ENCODE assay signal across 27 mouse cellular contexts in the genomic region with DNA sequence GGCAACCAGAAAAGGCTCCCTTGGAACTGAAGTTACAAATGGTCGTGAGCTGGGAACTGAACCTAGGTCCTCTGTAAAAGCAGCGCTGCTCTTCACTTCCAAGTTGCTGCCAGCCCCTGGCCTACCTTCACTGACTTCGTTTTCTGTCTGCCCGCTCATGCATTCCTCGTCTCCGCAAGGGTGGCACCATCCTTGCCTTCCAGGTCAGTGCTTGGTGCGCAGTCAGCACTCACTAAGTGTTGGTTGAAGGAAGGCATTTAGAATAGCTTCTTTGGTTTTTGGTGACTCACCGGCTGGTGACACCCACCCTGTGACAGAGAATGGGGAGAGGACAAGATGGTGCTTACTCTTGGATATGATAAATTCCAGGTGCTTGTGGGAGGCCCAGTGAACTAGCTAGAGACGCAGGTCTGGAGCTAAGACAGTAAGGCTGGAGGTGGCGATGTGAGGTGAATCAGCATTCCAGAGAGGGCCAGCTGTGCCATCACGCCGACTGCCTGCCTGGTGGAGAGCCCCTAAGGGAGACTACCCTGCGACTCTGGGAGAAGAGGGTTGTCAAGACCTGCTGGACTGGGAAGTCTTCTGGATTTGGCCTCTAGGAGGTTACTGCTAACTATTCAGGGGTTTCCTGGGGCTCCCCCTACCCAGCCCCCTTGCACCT. TPM values are rescaled to one million over a fixed set of nuclear protein-coding genes. Genes with fewer than 3 reads are reported as not detected.
DNase-seq lines count a peak whose midpoint lies in the region; ATAC-seq and TF ChIP-seq lines count a peak whose summit lies in the region.
"Had no signal": no experiment of that assay in that cellular context is flagged by ENCODE, and none has a peak within 500 bp of the region (broad histone marks: within the 10 kb centered on the region; RNA-seq: fewer than 3 reads in every experiment).

No protein-coding gene starts in this region.

- H3K27ac ChIP-seq in layer of hippocampus, adult 2 months = peak overlapping the region; percentile 43; the same call in 1 of the 2 replicates
- H3K27ac ChIP-seq: embryonic facial prominence, embryonic 10.5 days; embryonic facial prominence, embryonic 15.5 days; forebrain, embryonic 13.5 days; gastrocnemius, adult 2 months; heart, embryonic 13.5 days; hindbrain, embryonic 14.5 days; limb, embryonic 13.5 days; liver, embryonic 12.5 days; midbrain, embryonic 15.5 days; neural tube, embryonic 13.5 days had no signal

- TF ChIP-seq POLR2A in myocyte (IDR thresholded peaks at IDR 0.05; ENCODE audit: insufficient read length, low read depth) = no peak

- no peak for DNase-seq in layer of hippocampus, adult 2 months (ENCODE audit: low spot score in 2 of 2)
- no peak for DNase-seq in layer of hippocampus, postnatal 10 days (ENCODE audit: low spot score in 2 of 2)
- DNase-seq in Muller cell, postnatal 12 days (ENCODE audit: inconsistent ontology term) = peak; percentile 27
- DNase-seq in natural killer cell, adult 2 months (ENCODE audit: low spot score in 2 of 2) = no peak
- DNase-seq: cerebellum, adult 8-10 months; gastrocnemius, adult 2 months; gastrocnemius, postnatal 36 days; heart, postnatal 10 days; kidney, adult 9 months; kidney, postnatal 10 days; liver, postnatal 0 days; lung, postnatal 4 days; thymus, postnatal 14 days had no signal

- ATAC-seq in megakaryocyte, adult 5-6 weeks (ENCODE audit: poor library complexity, severe bottlenecking) = no peak
- ATAC-seq: CD4-positive, CD25-positive, alpha-beta regulatory T cell, adult 4 months; forebrain, embryonic 13.5 days; intestine, postnatal 0 days; liver, embryonic 12.5 days; liver, postnatal 0 days; midbrain, embryonic 15.5 days had no signal

- H3K36me3 ChIP-seq in megakaryocyte, embryonic 14.5 days (replicated peaks; ENCODE audit: low read length) = peaks cover 37% of the 10 kb centered on the region
- H3K36me3 ChIP-seq in myocyte (ENCODE audit: control insufficient read depth, insufficient read depth) = no peaks in the 10 kb centered on the region
- H3K36me3 ChIP-seq: midbrain, embryonic 15.5 days had no signal

- no peak overlapping the region for H3K4me3 ChIP-seq in layer of hippocampus, adult 2 months
- H3K4me3 ChIP-seq in megakaryocyte, embryonic 14.5 days (replicated peaks) = peak overlapping the region; percentile 57
- H3K4me3 ChIP-seq in myocyte = no peak overlapping the region
- H3K4me3 ChIP-seq: embryonic facial prominence, embryonic 10.5 days; embryonic facial prominence, embryonic 15.5 days; forebrain, embryonic 13.5 days; gastrocnemius, adult 2 months; heart, embryonic 13.5 days; limb, embryonic 13.5 days; liver, embryonic 12.5 days; midbrain, embryonic 15.5 days; neural tube, embryonic 13.5 days had no signal

- peaks cover 87% of the 10 kb centered on the region for H3K79me2 ChIP-seq in myocyte (ENCODE audit: control insufficient read depth, insufficient read depth)

- H3K27me3 ChIP-seq in megakaryocyte, embryonic 14.5 days (replicated peaks) = no peaks in the 10 kb centered on the region
- H3K27me3 ChIP-seq in myocyte (ENCODE audit: control insufficient read depth, insufficient read depth, insufficient read length) = no peaks in the 10 kb centered on the region
- H3K27me3 ChIP-seq: embryonic facial prominence, embryonic 15.5 days; forebrain, embryonic 13.5 days; heart, embryonic 13.5 days; limb, embryonic 13.5 days; liver, embryonic 12.5 days; midbrain, embryonic 15.5 days; neural tube, embryonic 13.5 days had no signal

- no peak for TF ChIP-seq CTCF in layer of hippocampus, adult 2 months (conservative IDR thresholded peaks at IDR 0.05)

- H3K4me1 ChIP-seq in megakaryocyte, embryonic 14.5 days = peaks cover 83% of the 10 kb centered on the region

- no peaks in the 10 kb centered on the region for H3K9me3 ChIP-seq in megakaryocyte, embryonic 14.5 days
- H3K9me3 ChIP-seq: embryonic facial prominence, embryonic 10.5 days; embryonic facial prominence, embryonic 15.5 days; forebrain, embryonic 13.5 days; heart, embryonic 13.5 days; limb, embryonic 13.5 days; liver, embryonic 12.5 days; midbrain, embryonic 15.5 days; neural tube, embryonic 13.5 days had no signal

- H3K4me2 ChIP-seq in myocyte (ENCODE audit: low read depth) = peak overlapping the region; percentile 5
- H3K4me2 ChIP-seq: embryonic facial prominence, embryonic 15.5 days; forebrain, embryonic 13.5 days; heart, embryonic 13.5 days; hindbrain, embryonic 14.5 days; limb, embryonic 13.5 days; liver, embryonic 12.5 days; midbrain, embryonic 15.5 days; neural tube, embryonic 13.5 days had no signal

- H3ac ChIP-seq in myocyte (ENCODE audit: control insufficient read depth, insufficient read length) = no peak overlapping the region

TF ChIP-seq in myocyte, 11 proteins besides CTCF, POLR2A, EP300 and RAD21:
- TF ChIP-seq MAX (IDR thresholded peaks at IDR 0.05; ENCODE audit: low read depth) = no peak
- TF ChIP-seq MYOG (IDR thresholded peaks at IDR 0.05; ENCODE audit: control insufficient read depth in 1 of 3, insufficient read depth in 1 of 3, insufficient read length in 2 of 3, low read depth in 2 of 3) = peak in 1 of 3 experiments; percentile 62
- TF ChIP-seq MYOD1 (IDR thresholded peaks at IDR 0.05; ENCODE audit: control insufficient read depth in 1 of 3, insufficient read length in 2 of 3, low read depth in 2 of 3) = peak in 2 of 3 experiments; percentile 10 to 61

RNA-seq across cellular contexts. Expression of gene Klc1, which starts 4.1 kb away (rescaled TPM):
- 100 to 1,000 TPM; 654 to 684 TPM for total RNA-seq in layer of hippocampus, adult 2 months (2021)
- 100 to 1,000 TPM; 840 to 877 TPM for total RNA-seq in layer of hippocampus, postnatal 10 days (2021)
- polyA plus RNA-seq in megakaryocyte, embryonic 14.5 days (2012; ENCODE audit: insufficient read depth, low replicate concordance) = 21.5 and 66.3 TPM in 2 replicates
- total RNA-seq in megakaryocyte, adult 5-6 weeks (2015) = 36.3 and 36.7 TPM in 2 replicates
- total RNA-seq in megakaryocyte, adult 5-6 weeks (2017) = 72.7 and 83.1 TPM in 2 replicates
- 252 TPM for polyA plus RNA-seq in myocyte (2012; fragmentation: generic; extraction: Trizol)

RNA-seq across cellular contexts. Expression of gene Apopt1, which starts 49.7 kb away (rescaled TPM):
- 10 to 100 TPM; 35.7 to 36.8 TPM for total RNA-seq in layer of hippocampus, adult 2 months (2021)
- total RNA-seq in layer of hippocampus, postnatal 10 days (2021) = 10 to 100 TPM; 39.2 to 42.0 TPM
- 65.2 and 126 TPM in 2 replicates for polyA plus RNA-seq in megakaryocyte, embryonic 14.5 days (2012; ENCODE audit: insufficient read depth, low replicate concordance)
- total RNA-seq in megakaryocyte, adult 5-6 weeks (2015) = 44.6 and 45.0 TPM in 2 replicates
- total RNA-seq in megakaryocyte, adult 5-6 weeks (2017) = 60.6 and 61.0 TPM in 2 replicates
- polyA plus RNA-seq in myocyte (2012; fragmentation: generic; extraction: Trizol) = 54.6 TPM

RNA-seq across cellular contexts. Expression of gene Bag5, which starts 49.7 kb away (rescaled TPM):
- total RNA-seq in layer of hippocampus, adult 2 months (2021) = 10 to 100 TPM; 50.6 to 50.9 TPM
- total RNA-seq in layer of hippocampus, postnatal 10 days (2021) = 10 to 100 TPM; 38.4 to 38.9 TPM
- polyA plus RNA-seq in megakaryocyte, embryonic 14.5 days (2012; ENCODE audit: insufficient read depth, low replicate concordance) = 2.5 and 4.8 TPM in 2 replicates
- total RNA-seq in megakaryocyte, adult 5-6 weeks (2015) = 10.8 and 11.4 TPM in 2 replicates
- 19.1 and 21.8 TPM in 2 replicates for total RNA-seq in megakaryocyte, adult 5-6 weeks (2017)
- polyA plus RNA-seq in myocyte (2012; fragmentation: generic; extraction: Trizol) = 20.3 TPM

RNA-seq across cellular contexts. Expression of gene Xrcc3, which starts 50.9 kb away (rescaled TPM):
- total RNA-seq in layer of hippocampus, adult 2 months (2021) = 1 to 10 TPM; 3.2 to 4.2 TPM
- 1 to 10 TPM; 3.2 to 4.1 TPM for total RNA-seq in layer of hippocampus, postnatal 10 days (2021)
- polyA plus RNA-seq in megakaryocyte, embryonic 14.5 days (2012; ENCODE audit: insufficient read depth, low replicate concordance) = 2.2 and 3.2 TPM in 2 replicates
- total RNA-seq in megakaryocyte, adult 5-6 weeks (2015) = 3.7 and 4.6 TPM in 2 replicates
- 3.2 and 3.3 TPM in 2 replicates for total RNA-seq in megakaryocyte, adult 5-6 weeks (2017)
- polyA plus RNA-seq in myocyte (2012; fragmentation: generic; extraction: Trizol) = 4.9 TPM

RNA-seq across cellular contexts. Expression of gene Zfyve21, which starts 51.2 kb away (rescaled TPM):
- 10 to 100 TPM; 20.0 to 20.6 TPM for total RNA-seq in layer of hippocampus, adult 2 months (2021)
- total RNA-seq in layer of hippocampus, postnatal 10 days (2021) = 10 to 100 TPM; 21.5 to 22.0 TPM
- polyA plus RNA-seq in megakaryocyte, embryonic 14.5 days (2012; ENCODE audit: insufficient read depth, low replicate concordance) = 15.3 and 16.7 TPM in 2 replicates
- 10.5 and 14.8 TPM in 2 replicates for total RNA-seq in megakaryocyte, adult 5-6 weeks (2015)
- total RNA-seq in megakaryocyte, adult 5-6 weeks (2017) = 7.4 and 11.0 TPM in 2 replicates
- 77.7 TPM for polyA plus RNA-seq in myocyte (2012; fragmentation: generic; extraction: Trizol)

Comparison
In these comparisons a context has a peak if more than half of its experiments do, and no peak if none do; other contexts are left out.
1. RNA of gene Klc1, which starts 4.1 kb away (total RNA-seq): 840 to 877 TPM in layer of hippocampus, postnatal 10 days and 654 to 684 TPM in layer of hippocampus, adult 2 months; 36.3 to 83.1 TPM in megakaryocyte, adult 5-6 weeks; every median in the first group is over 4 times any median in the second.